Mouse (Mus musculus) liver, postnatal 0 days (tissue): Measurements from ENCODE around the gene Fbxo33. TPM values are rescaled to one million over a fixed set of nuclear protein-coding genes. Genes with fewer than 3 reads are reported as not detected.

ENCODE experiments used
- ATAC-seq: fragments of 200-750 bp; cut with Nextera tagmentation; 2 replicates; pipeline ENCODE4 v1.8.0; 2017; ENCODE audit warnings: mild to moderate bottlenecking, moderate library complexity
- DNase-seq: peaks from one replicate; pipeline ENCODE4 v3.0.0-alpha.2; 2016
- H3K27ac ChIP-seq: fragments of 300-500 bp; sonication (generic); 2 replicates; pipeline ENCODE4 v1.5.1; 2014; ENCODE audit warnings: antibody characterized with exemption, moderate library complexity, mild to moderate bottlenecking, low read depth
- H3K27me3 ChIP-seq: fragments of 300-500 bp; sonication (generic); 2 replicates; pipeline ENCODE4 v1.6.1; 2014; ENCODE audit warnings: low read length, control low read depth, mixed read lengths; ENCODE audit not compliant: insufficient read depth
- H3K36me3 ChIP-seq: fragments of 300-500 bp; sonication (generic); replicated peaks from 2 replicates; pipeline ENCODE4 v1.6.1; 2014; ENCODE audit warnings: mild to moderate bottlenecking, control low read depth, low read length, moderate library complexity, mixed read lengths; ENCODE audit not compliant: insufficient read depth
- H3K4me1 ChIP-seq: fragments of 300-500 bp; sonication (generic); 2 replicates; pipeline ENCODE4 v1.6.1; 2014; ENCODE audit warnings: antibody characterized with exemption, mild to moderate bottlenecking, control low read depth; ENCODE audit not compliant: insufficient read depth
- H3K4me2 ChIP-seq: fragments of 300-500 bp; sonication (generic); 2 replicates; pipeline ENCODE4 v1.6.1; 2014; ENCODE audit warnings: low read depth, mild to moderate bottlenecking, low read length, moderate library complexity, mixed read lengths
- H3K4me3 ChIP-seq: fragments of 300-500 bp; sonication (generic); 2 replicates; pipeline ENCODE4 v1.5.1; 2014; ENCODE audit warnings: low read depth, low read length
- H3K9ac ChIP-seq: fragments of 300-500 bp; sonication (generic); replicated peaks from 2 replicates; pipeline ENCODE4 v1.6.1; 2014; ENCODE audit warnings: mild to moderate bottlenecking, moderate library complexity
- H3K9me3 ChIP-seq: fragments of 300-500 bp; sonication (generic); 2 replicates; pipeline ENCODE4 v1.6.1; 2016; ENCODE audit warnings: mild to moderate bottlenecking, control low read depth, low read length, mixed read lengths
- CTCF ChIP-seq: sonication (generic); IDR thresholded peaks from 2 replicates; pipeline ENCODE4 v1.5.1; 2016; ENCODE audit warnings: antibody characterized with exemption, low read depth
- EP300 ChIP-seq: IDR thresholded peaks from 2 replicates; pipeline ENCODE4 v1.6.1; 2016; ENCODE audit warnings: antibody characterized with exemption, low read depth, mild to moderate bottlenecking
- WGBS: fragments of 180-500 bp; shearing (Covaris S2); extraction: QIAGEN DNeasy Blood & Tissue Kit; methylation state at CpG from one replicate; pipeline ENCODE4 v1.1.7; 2014; ENCODE audit not compliant: insufficient replicate concordance; 5-methylcytosine and 5-hydroxymethylcytosine counted together
- microRNA-seq: library from miRNA; unstranded; fragments of <30 nt; microRNA quantifications from one replicate; pipeline ENCODE4, GENCODE M21; 2016
- polyA plus RNA-seq: library from polyadenylated mRNA; unstranded; fragments of >200 nt; fragmentation: Nextera tagmentation; extraction: Ambion mirVana; gene quantifications from 2 replicates; pipeline ENCODE4 v1.2.1, GENCODE M21; 2015

The Fbxo33 gene
- polyA plus RNA-seq, 1 experiment from 2014 or later, result 6.1 TPM

GRCm38 (mm10) chr12:59164522-59164921 is 55.0 kb downstream of the Fbxo33 start:
- H3K9me3 ChIP-seq, result no peaks in the 10 kb centered on the region
- H3K27ac ChIP-seq, result no peak overlapping the region
- no peak for TF ChIP-seq CTCF
- no peak for TF ChIP-seq EP300
- ATAC-seq (no peak), DNase-seq (no peak)
- H3K4me3 ChIP-seq, result no peak overlapping the region
- H3K27me3 ChIP-seq, result no peaks in the 10 kb centered on the region
- H3K4me2 ChIP-seq, result no peak overlapping the region
- peaks cover 68% of the 10 kb centered on the region for H3K36me3 ChIP-seq
- no peak overlapping the region for H3K9ac ChIP-seq
- H3K4me1 ChIP-seq, result no peaks in the 10 kb centered on the region
- 58% methylated on average over 6 of the region's 6 CpGs for WGBS

- DNase-seq, result no peak
- Histone ChIP-seq H3K27me3 (no peaks in the 10 kb centered on the region), H3K4me1 (no peaks in the 10 kb centered on the region), H3K9ac (no peak overlapping the region), H3K4me2 (no peak overlapping the region), H3K27ac (no peak overlapping the region), H3K9me3 (no peaks in the 10 kb centered on the region), H3K36me3 (peaks cover 76% of the 10 kb centered on the region), H3K4me3 (no peak overlapping the region)
- WGBS, result 79% methylated on average over 2 of the region's 2 CpGs
- TF ChIP-seq EP300, result no peak
- no peak for TF ChIP-seq CTCF
- no peak for ATAC-seq
These were observed 56.7 kb downstream of the Fbxo33 start for GRCm38 (mm10) chr12:59162797-59163196.

GRCm38 (mm10) chr12:59161091-59161490 is 58.4 kb downstream of the Fbxo33 start:
- DNase-seq (no peak), ATAC-seq (no peak)
- WGBS, result 59% methylated on average over 2 of the region's 2 CpGs
- Histone ChIP-seq H3K9ac (no peak overlapping the region), H3K4me1 (no peaks in the 10 kb centered on the region), H3K36me3 (peaks cover 78% of the 10 kb centered on the region), H3K27me3 (no peaks in the 10 kb centered on the region), H3K4me3 (no peak overlapping the region), H3K9me3 (no peaks in the 10 kb centered on the region), H3K4me2 (no peak overlapping the region), H3K27ac (no peak overlapping the region)
- TF ChIP-seq CTCF (no peak), EP300 (no peak)

Small RNA genes within 50 kb of the gene (microRNA-seq; reads per million reads assigned to microRNA genes)
- not detected for gene Gm27284

Other genes starting within 250 kb of the Fbxo33 start
- 43.2 and 48.4 TPM in 2 replicates for gene Sec23a, start 207.7 kb downstream of the Fbxo33 start, polyA plus RNA-seq
- gene Gemin2, start 206.3 kb downstream of the Fbxo33 start, polyA plus RNA-seq, result 19.5 and 20.0 TPM in 2 replicates
- gene Trappc6b, start 158.3 kb downstream of the Fbxo33 start, polyA plus RNA-seq, result 49.6 and 50.7 TPM in 2 replicates
- gene Pnn, start 152.8 kb downstream of the Fbxo33 start, polyA plus RNA-seq, result 22.1 and 28.9 TPM in 2 replicates
- 74.3 and 75.2 TPM in 2 replicates for gene Mia2, start 123.9 kb downstream of the Fbxo33 start, polyA plus RNA-seq